In the genomic region with DNA sequence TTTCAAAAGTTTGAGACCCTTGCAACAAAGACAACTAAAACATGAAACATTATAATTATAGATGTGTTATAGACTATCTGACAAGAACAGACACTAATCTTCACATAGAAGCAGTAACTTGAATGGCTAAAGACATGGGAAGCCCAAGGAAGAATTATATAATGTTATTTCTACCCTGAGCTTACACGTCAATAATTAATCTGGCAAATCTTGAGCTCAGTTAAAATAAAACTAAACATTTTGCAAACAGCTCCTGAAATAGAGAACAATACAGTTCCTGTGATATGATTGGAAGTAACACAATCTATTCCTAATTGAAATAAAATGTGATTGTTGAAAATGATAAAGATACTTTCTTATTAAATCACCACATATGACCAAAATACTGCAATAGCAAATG, we compare ENCODE assay signal across 27 mouse cellular contexts. TPM values are rescaled to one million over a fixed set of nuclear protein-coding genes. Genes with fewer than 3 reads are reported as not detected.
"Had no signal": no experiment of that assay in that cellular context is flagged by ENCODE, and none has a peak within 500 bp of the region (broad histone marks: within the 10 kb centered on the region; RNA-seq: fewer than 3 reads in every experiment).

No protein-coding gene starts in this region.

- H3K27me3 ChIP-seq: embryonic facial prominence, embryonic 12.5 days; embryonic facial prominence, embryonic 13.5 days; embryonic facial prominence, embryonic 15.5 days; forebrain, embryonic 12.5 days; forebrain, embryonic 13.5 days; forebrain, embryonic 15.5 days had no signal

- DNase-seq: cerebellum, adult 2 months; cerebellum, adult 8-10 months; cerebellum, adult 9-10 months; cerebellum, adult 9-11 months; cerebellum, postnatal 10 days; cerebellum, postnatal 14 days; cerebellum, postnatal 25 days; cerebellum, postnatal 36 days; embryo, embryonic 11 days; forebrain, postnatal 0 days; gastrocnemius, adult 2 months; gastrocnemius, postnatal 10 days; gastrocnemius, postnatal 14 days; gastrocnemius, postnatal 25 days; gastrocnemius, postnatal 36 days; heart, adult 11 months; heart, adult 18-20 months; heart, adult 2 months had no signal

- H3K27ac ChIP-seq: embryonic facial prominence, embryonic 10.5 days; embryonic facial prominence, embryonic 12.5 days; embryonic facial prominence, embryonic 13.5 days; embryonic facial prominence, embryonic 15.5 days; forebrain, embryonic 10.5 days; forebrain, embryonic 12.5 days; forebrain, embryonic 13.5 days; forebrain, embryonic 15.5 days; gastrocnemius, adult 2 months; heart, adult 2 months had no signal

- H3K4me3 ChIP-seq: embryonic facial prominence, embryonic 10.5 days; embryonic facial prominence, embryonic 12.5 days; embryonic facial prominence, embryonic 13.5 days; embryonic facial prominence, embryonic 15.5 days; erythroblast, embryonic 14.5 days; forebrain, embryonic 10.5 days; forebrain, embryonic 12.5 days; forebrain, embryonic 13.5 days; forebrain, embryonic 15.5 days; gastrocnemius, adult 2 months; heart, adult 2 months had no signal

- H3K4me1 ChIP-seq: embryonic facial prominence, embryonic 10.5 days; embryonic facial prominence, embryonic 12.5 days; embryonic facial prominence, embryonic 13.5 days; embryonic facial prominence, embryonic 15.5 days; forebrain, embryonic 10.5 days; forebrain, embryonic 12.5 days; forebrain, embryonic 13.5 days; forebrain, embryonic 15.5 days had no signal

- H3K36me3 ChIP-seq: embryonic facial prominence, embryonic 10.5 days; embryonic facial prominence, embryonic 12.5 days; embryonic facial prominence, embryonic 13.5 days; embryonic facial prominence, embryonic 15.5 days; forebrain, embryonic 10.5 days; forebrain, embryonic 12.5 days; forebrain, embryonic 15.5 days had no signal

RNA-seq across cellular contexts. Expression of a gene that starts 5.1 kb away (rescaled TPM):
- polyA plus RNA-seq: erythroblast, embryonic 14.5 days had no signal
